Mouse (Mus musculus): ENCODE measurements around the gene Wipf2.
"Not testable (repeated sequence)": the region's sequence is repeated elsewhere in the genome, so short reads cannot be mapped to it uniquely, and the experiment has no call there.

- TF ChIP-seq ZNF384 (IDR thresholded peaks at IDR 0.05; ENCODE audit: low read depth, low read length) (peak; percentile 69), CTCF (IDR thresholded peaks at IDR 0.05 in 2 of 3, conservative IDR thresholded peaks at IDR 0.05 in 1 of 3; ENCODE audit: control insufficient read depth in 1 of 3, insufficient read depth in 1 of 3, low read depth in 2 of 3, low read length in 3 of 3, poor library complexity in 1 of 3, severe bottlenecking in 1 of 3) (peak; percentile 55 to 75 (median 57))
- not testable (repeated sequence) for TF ChIP-seq MAFK (IDR thresholded peaks at IDR 0.05; ENCODE audit: borderline replicate concordance, low read depth, low read length); GATA1 (IDR thresholded peaks at IDR 0.05; ENCODE audit: low read depth, low read length); EP300 (IDR thresholded peaks at IDR 0.05; ENCODE audit: low read depth in 1 of 2, low read length in 2 of 2); TCF12 (IDR thresholded peaks at IDR 0.05; ENCODE audit: low read depth, low read length); UBTF (IDR thresholded peaks at IDR 0.05; ENCODE audit: borderline replicate concordance, insufficient read depth, low read depth, low read length); POLR2A (IDR thresholded peaks at IDR 0.05; ENCODE audit: control insufficient read depth in 1 of 2, insufficient read depth in 1 of 2, low read depth in 1 of 2, low read length in 2 of 2, poor library complexity in 1 of 2)
These were observed 52.9 kb downstream of the Wipf2 start for GRCm38 (mm10) chr11:98916376-98916775.

Data from MEL (cell line).